Mouse (Mus musculus) liver, postnatal 0 days (tissue): ENCODE data around the gene Abce1.

Source experiments
- CTCF ChIP-seq: sonication (generic); IDR thresholded peaks from 2 replicates; pipeline ENCODE4 v1.5.1; 2016; ENCODE audit warnings: antibody characterized with exemption, low read depth
- EP300 ChIP-seq: IDR thresholded peaks from 2 replicates; pipeline ENCODE4 v1.6.1; 2016; ENCODE audit warnings: antibody characterized with exemption, low read depth, mild to moderate bottlenecking

- TF ChIP-seq CTCF: no peak
- TF ChIP-seq EP300: no peak
Measured at GRCm38 (mm10) chr8:79750305-79750704, 38.8 kb upstream of the Abce1 start.
